In the genomic region with DNA sequence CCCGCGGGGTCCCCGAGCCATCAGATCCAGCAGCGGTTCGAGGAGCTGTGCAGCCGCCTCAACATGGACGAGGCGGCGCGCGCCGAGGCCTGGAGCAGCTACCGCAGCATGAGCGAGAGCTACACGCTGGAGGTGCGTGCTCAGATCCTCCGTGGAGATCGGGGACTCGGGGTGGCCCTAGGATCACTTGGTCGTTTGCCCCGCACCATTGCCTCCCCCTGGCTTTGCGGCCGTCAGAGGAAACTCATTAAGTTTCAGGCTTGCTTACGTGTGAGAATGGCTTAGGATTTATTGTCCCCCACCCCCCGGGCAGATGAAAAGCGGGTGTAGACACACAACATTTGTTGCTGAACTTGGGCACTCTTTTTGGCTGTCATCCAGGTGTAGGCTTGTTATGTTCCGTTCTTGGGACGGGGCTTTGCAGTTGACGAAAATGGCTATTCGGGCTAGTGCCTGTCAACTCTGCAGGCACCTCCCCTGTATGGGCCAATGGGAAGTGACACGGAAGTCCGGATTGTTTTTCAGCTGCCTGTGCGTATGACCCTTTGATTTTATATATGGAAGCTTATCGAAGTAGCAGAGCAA, we compare ENCODE assay signal across 8 mouse cellular contexts. TPM values are rescaled to one million over a fixed set of nuclear protein-coding genes. Genes with fewer than 3 reads are reported as not detected.
DNase-seq lines count a peak whose midpoint lies in the region; ATAC-seq lines count a peak whose summit lies in the region.

No protein-coding gene starts in this region.

- under 1% methylated on average over 34 of the region's 34 CpGs for WGBS in hindbrain, embryonic 15.5 days

- H3K36me3 ChIP-seq in hindbrain, embryonic 15.5 days = peaks cover 2% of the 10 kb centered on the region; the same call in 1 of the 2 replicates

- H3K4me3 ChIP-seq in hindbrain, embryonic 15.5 days = peak overlapping the region; percentile 79

- DNase-seq in T-cell, adult 2 months (ENCODE audit: low spot score) = peak; percentile 92
- DNase-seq in gastrocnemius, adult 18-20 months (ENCODE audit: low spot score) = peak; percentile 89
- DNase-seq in layer of hippocampus, postnatal 36 days = peak; percentile 53 to 56
- peak; percentile 92 for DNase-seq in lung, postnatal 25 days (ENCODE audit: low spot score)
- DNase-seq in retina, postnatal 1 day = peak; percentile 80
- DNase-seq in thymus, postnatal 4 days = peak; percentile 76

- H3K27ac ChIP-seq in hindbrain, embryonic 15.5 days (replicated peaks) = peak overlapping the region; percentile 84

- no peaks in the 10 kb centered on the region for H3K27me3 ChIP-seq in hindbrain, embryonic 15.5 days

- H3K9ac ChIP-seq in hindbrain, embryonic 15.5 days = peak overlapping the region; percentile 80

- ATAC-seq in common myeloid progenitor, adult 5-6 weeks (replicated peaks; ENCODE audit: low read depth, poor library complexity, severe bottlenecking) = peak; percentile 92
- ATAC-seq in hindbrain, embryonic 15.5 days (ENCODE audit: low FRiP score, low read depth) = peak; percentile 86

- peak overlapping the region; percentile 69 for H3K4me2 ChIP-seq in hindbrain, embryonic 15.5 days

- no peaks in the 10 kb centered on the region for H3K9me3 ChIP-seq in hindbrain, embryonic 15.5 days

- H3K4me1 ChIP-seq in hindbrain, embryonic 15.5 days (replicated peaks) = peaks cover 23% of the 10 kb centered on the region

RNA-seq across cellular contexts. Expression of gene Rbl2, which starts 0.5 kb away (rescaled TPM):
- 68.4 and 74.4 TPM in 2 replicates for total RNA-seq in common myeloid progenitor, adult 5-6 weeks (2017)
- 10 to 100 TPM; 35.9 to 41.8 TPM for total RNA-seq in gastrocnemius, adult 18-20 months (2021)
- polyA plus RNA-seq in hindbrain, embryonic 15.5 days (2015; fragmentation: Nextera tagmentation; extraction: Ambion mirVana) = 21.3 and 22.0 TPM in 2 replicates
- total RNA-seq in layer of hippocampus, postnatal 36 days (2021) = 10 to 100 TPM; 36.3 to 39.5 TPM

Comparison
In these comparisons a context has a peak if more than half of its experiments do, and no peak if none do; other contexts are left out.
1. Peak in every context shown above with its lines: DNase-seq, ATAC-seq, H3K4me3 ChIP-seq and H3K27ac ChIP-seq.